Mouse (Mus musculus) intestine, embryonic 16.5 days (tissue): ENCODE data around the gene Lgr5. TPM values are rescaled to one million over a fixed set of nuclear protein-coding genes. Genes with fewer than 3 reads are reported as not detected.

Experiments
- ATAC-seq: fragments of 200-750 bp; cut with Nextera tagmentation; 2 replicates; pipeline ENCODE4 v1.8.0; 2017; ENCODE audit warnings: moderate TSS enrichment, moderate library complexity
- H3K27ac ChIP-seq: fragments of 300-500 bp; sonication (generic); 2 replicates; pipeline ENCODE4 v1.5.1; 2014; ENCODE audit warnings: mild to moderate bottlenecking, low read length
- H3K27me3 ChIP-seq: fragments of 300-500 bp; sonication (generic); replicated peaks from 2 replicates; pipeline ENCODE4 v1.6.1; 2014; ENCODE audit warnings: low read length, control low read depth, mixed read lengths; ENCODE audit not compliant: control insufficient read depth, insufficient read depth
- H3K36me3 ChIP-seq: fragments of 300-500 bp; sonication (generic); 2 replicates; pipeline ENCODE4 v1.6.1; 2014; ENCODE audit warnings: low read length, control low read depth; ENCODE audit not compliant: control insufficient read depth, insufficient read depth
- H3K4me1 ChIP-seq: fragments of 300-500 bp; sonication (generic); 2 replicates; pipeline ENCODE4 v1.6.1; 2014; ENCODE audit warnings: low read length, control low read depth, mixed read lengths; ENCODE audit not compliant: control insufficient read depth, insufficient read depth
- H3K4me2 ChIP-seq: fragments of 300-500 bp; sonication (generic); 2 replicates; pipeline ENCODE4 v1.6.1; 2014; ENCODE audit warnings: low read depth, low read length, control low read depth
- H3K4me3 ChIP-seq: fragments of 300-500 bp; sonication (generic); 2 replicates; pipeline ENCODE4 v1.5.1; 2014; ENCODE audit warnings: mild to moderate bottlenecking, low read length
- H3K9ac ChIP-seq: fragments of 300-500 bp; sonication (generic); 2 replicates; pipeline ENCODE4 v1.6.1; 2014; ENCODE audit warnings: low read depth, low read length
- H3K9me3 ChIP-seq: fragments of 300-500 bp; sonication (generic); 2 replicates; pipeline ENCODE4 v1.6.1; 2016; ENCODE audit warnings: low read length, control low read depth; ENCODE audit not compliant: control insufficient read depth
- WGBS: fragments of 180-500 bp; shearing (Covaris S2); extraction: QIAGEN DNeasy Blood & Tissue Kit; methylation state at CpG from one replicate; pipeline ENCODE4 v1.1.7; 2014; 5-methylcytosine and 5-hydroxymethylcytosine counted together
- polyA plus RNA-seq: library from polyadenylated mRNA; unstranded; fragments of >200 nt; fragmentation: Nextera tagmentation; extraction: Ambion mirVana; gene quantifications from 2 replicates; pipeline ENCODE4 v1.2.1, GENCODE M21; 2015

Gene Lgr5
- polyA plus RNA-seq, 1 experiment from 2014 or later = 5.0 TPM

GRCm38 (mm10) chr10:115520200-115521080 is 67.1 kb downstream of the Lgr5 start:
- Histone ChIP-seq H3K36me3 (no peaks in the 10 kb centered on the region), H3K27me3 (no peaks in the 10 kb centered on the region), H3K9ac (no peak overlapping the region), H3K4me1 (no peaks in the 10 kb centered on the region), H3K4me3 (no peak overlapping the region), H3K27ac (no peak overlapping the region), H3K4me2 (no peak overlapping the region), H3K9me3 (no peaks in the 10 kb centered on the region)
- no peak for ATAC-seq
- WGBS = 76% methylated on average over 17 of the region's 17 CpGs

GRCm38 (mm10) chr10:115518845-115519244 is 68.7 kb downstream of the Lgr5 start:
- 92% methylated on average over 3 of the region's 3 CpGs for WGBS
- no peak overlapping the region for H3K4me3 ChIP-seq
- H3K9me3 ChIP-seq = no peaks in the 10 kb centered on the region
- no peaks in the 10 kb centered on the region for H3K36me3 ChIP-seq
- no peaks in the 10 kb centered on the region for H3K27me3 ChIP-seq
- H3K27ac ChIP-seq = no peak overlapping the region
- H3K4me2 ChIP-seq = no peak overlapping the region
- H3K9ac ChIP-seq = no peak overlapping the region
- no peak for ATAC-seq
- H3K4me1 ChIP-seq = no peaks in the 10 kb centered on the region

- Histone ChIP-seq H3K9me3 (no peaks in the 10 kb centered on the region), H3K27me3 (no peaks in the 10 kb centered on the region)
These were observed 72.1 kb downstream of the Lgr5 start for GRCm38 (mm10) chr10:115515503-115515902.

GRCm38 (mm10) chr10:115510959-115511358 is 76.6 kb downstream of the Lgr5 start:
- H3K27me3 ChIP-seq = no peaks in the 10 kb centered on the region
- no peaks in the 10 kb centered on the region for H3K9me3 ChIP-seq
- H3K36me3 ChIP-seq = no peaks in the 10 kb centered on the region
- no peak overlapping the region for H3K9ac ChIP-seq
- H3K4me1 ChIP-seq = no peaks in the 10 kb centered on the region
- H3K4me2 ChIP-seq = no peak overlapping the region
- 90% methylated on average over 5 of the region's 5 CpGs for WGBS
- no peak overlapping the region for H3K27ac ChIP-seq
- ATAC-seq = no peak
- H3K4me3 ChIP-seq = no peak overlapping the region

More at GRCm38 (mm10) chr10:115515503-115515902, 72.1 kb downstream of the Lgr5 start:
- Histone ChIP-seq H3K27ac (no peak overlapping the region), H3K4me3 (no peak overlapping the region), H3K4me2 (no peak overlapping the region), H3K4me1 (no peaks in the 10 kb centered on the region), H3K9ac (no peak overlapping the region), H3K36me3 (no peaks in the 10 kb centered on the region)
- ATAC-seq = no peak
- 83% methylated on average over 7 of the region's 7 CpGs for WGBS

- H3K27ac ChIP-seq = peak overlapping the region; percentile 23; the same call in 1 of the 2 replicates
- WGBS = 59% methylated on average over 16 of the region's 16 CpGs
- peak overlapping the region; percentile 49 for H3K4me2 ChIP-seq
These were observed 81.8 kb downstream of the Lgr5 start for GRCm38 (mm10) chr10:115505631-115506239.

GRCm38 (mm10) chr10:115505155-115505554 is 82.4 kb downstream of the Lgr5 start:
- peak overlapping the region; percentile 23; the same call in 1 of the 2 replicates for H3K27ac ChIP-seq
- 66% methylated on average over 10 of the region's 10 CpGs for WGBS
- no peak; the same call in 1 of the 2 replicates for ATAC-seq
- no peak overlapping the region for H3K9ac ChIP-seq
- peak overlapping the region; percentile 21 for H3K4me3 ChIP-seq
- H3K27me3 ChIP-seq = no peaks in the 10 kb centered on the region
- H3K4me2 ChIP-seq = peak overlapping the region; percentile 49
- 0 out of 2 replicates have a peak, but pooled peaks cover 3% of the 10 kb centered on the region for H3K4me1 ChIP-seq
- no peaks in the 10 kb centered on the region for H3K9me3 ChIP-seq
- H3K36me3 ChIP-seq = no peaks in the 10 kb centered on the region

More at GRCm38 (mm10) chr10:115505631-115506239, 81.8 kb downstream of the Lgr5 start:
- H3K9me3 ChIP-seq = no peaks in the 10 kb centered on the region
- H3K4me3 ChIP-seq = peak overlapping the region; percentile 21
- ATAC-seq = peak; percentile 93
- no peaks in the 10 kb centered on the region for H3K36me3 ChIP-seq
- H3K9ac ChIP-seq = no peak overlapping the region
- H3K4me1 ChIP-seq = 0 out of 2 replicates have a peak, but pooled peaks cover 3% of the 10 kb centered on the region
- H3K27me3 ChIP-seq = no peaks in the 10 kb centered on the region

GRCm38 (mm10) chr10:115493778-115494141 is 93.8 kb downstream of the Lgr5 start:
- no peaks in the 10 kb centered on the region for H3K27me3 ChIP-seq
- H3K4me2 ChIP-seq = peak overlapping the region; percentile 34
- 5% methylated on average over 7 of the region's 7 CpGs for whole genome bisulfite sequencing
- H3K4me1 ChIP-seq = peaks cover 9% of the 10 kb centered on the region
- peak; percentile 62; the same call in 1 of the 2 replicates for ATAC-seq
- H3K36me3 ChIP-seq = no peaks in the 10 kb centered on the region
- no peak overlapping the region for H3K27ac ChIP-seq
- H3K4me3 ChIP-seq = no peak overlapping the region
- peaks cover 5% of the 10 kb centered on the region; the same call in 1 of the 2 replicates for H3K9me3 ChIP-seq
- no peak overlapping the region for H3K9ac ChIP-seq

- Histone ChIP-seq H3K4me2 (peak overlapping the region; percentile 34), H3K27me3 (no peaks in the 10 kb centered on the region)
- peak; percentile 68 for ATAC-seq
These were observed 94.4 kb downstream of the Lgr5 start for GRCm38 (mm10) chr10:115492956-115493777.

More at GRCm38 (mm10) chr10:115492956-115493777, 94.4 kb downstream of the Lgr5 start:
- Histone ChIP-seq H3K9me3 (peaks cover 5% of the 10 kb centered on the region; the same call in 1 of the 2 replicates), H3K36me3 (no peaks in the 10 kb centered on the region), H3K4me1 (peaks cover 9% of the 10 kb centered on the region), H3K27ac (no peak overlapping the region), H3K9ac (no peak overlapping the region), H3K4me3 (no peak overlapping the region)
- 39% methylated on average over 12 of the region's 12 CpGs for WGBS
